In the genomic region with DNA sequence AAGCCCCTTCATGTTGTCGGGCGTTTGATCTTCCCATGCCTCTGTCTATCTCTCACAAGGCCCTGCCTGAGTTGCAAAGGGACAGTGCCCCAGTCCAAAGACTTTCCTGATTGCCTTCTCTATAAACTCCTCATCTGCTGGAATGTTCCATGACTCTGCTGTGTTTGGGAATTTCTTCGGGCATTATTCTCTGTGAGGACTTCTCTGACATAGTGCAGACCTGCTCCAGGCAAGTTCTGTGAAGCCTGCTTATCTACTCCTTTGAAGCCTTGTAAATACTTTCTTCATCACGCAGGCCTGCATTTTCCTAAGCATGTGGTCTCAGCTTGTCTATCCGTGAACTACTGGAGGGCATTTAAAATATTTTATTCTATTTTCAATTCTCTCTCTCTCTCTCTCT, we compare ENCODE assay signal across 28 mouse cellular contexts.
A peak's percentile ranks its signal among the peaks of the same experiment; 100 is the strongest.
DNase-seq lines count a peak whose midpoint lies in the region; ATAC-seq and TF ChIP-seq lines count a peak whose summit lies in the region.
"Had no signal": no experiment of that assay in that cellular context is flagged by ENCODE, and none has a peak within 500 bp of the region (broad histone marks: within the 10 kb centered on the region; RNA-seq: fewer than 3 reads in every experiment).

No protein-coding gene starts in this region.

- peak overlapping the region; percentile 29 for H3K4me2 ChIP-seq in heart, embryonic 13.5 days
- H3K4me2 ChIP-seq in intestine, embryonic 14.5 days (ENCODE audit: low read length), result no peak overlapping the region
- no peak overlapping the region for H3K4me2 ChIP-seq in intestine, postnatal 0 days (replicated peaks; ENCODE audit: low read depth)
- H3K4me2 ChIP-seq: embryonic facial prominence, embryonic 15.5 days; forebrain, embryonic 13.5 days; limb, embryonic 12.5 days; liver, embryonic 15.5 days; lung, embryonic 14.5 days; neural tube, embryonic 15.5 days had no signal

- TF ChIP-seq CTCF in intestine, postnatal 0 days (IDR thresholded peaks at IDR 0.05; ENCODE audit: low read depth), result no peak

- no peaks in the 10 kb centered on the region for H3K36me3 ChIP-seq in heart, embryonic 13.5 days
- no peaks in the 10 kb centered on the region for H3K36me3 ChIP-seq in intestine, embryonic 14.5 days (ENCODE audit: control insufficient read depth, insufficient read depth, low read length)
- H3K36me3 ChIP-seq in intestine, postnatal 0 days (ENCODE audit: control insufficient read depth, insufficient read depth), result no peaks in the 10 kb centered on the region
- H3K36me3 ChIP-seq in hindbrain, embryonic 10.5 days, result no peaks in the 10 kb centered on the region
- H3K36me3 ChIP-seq: embryonic facial prominence, embryonic 15.5 days; liver, embryonic 15.5 days; neural tube, embryonic 15.5 days had no signal

- H3K4me3 ChIP-seq in heart, embryonic 13.5 days, result no peak overlapping the region
- no peak overlapping the region for H3K4me3 ChIP-seq in intestine, embryonic 14.5 days (ENCODE audit: low read depth, low read length)
- H3K4me3 ChIP-seq in intestine, postnatal 0 days (ENCODE audit: low read depth, low read length), result no peak overlapping the region
- H3K4me3 ChIP-seq in hindbrain, embryonic 10.5 days, result no peak overlapping the region
- H3K4me3 ChIP-seq: embryonic facial prominence, embryonic 15.5 days; forebrain, embryonic 13.5 days; gastrocnemius, adult 2 months; left cerebral cortex, adult 2 months; limb, embryonic 12.5 days; liver, embryonic 15.5 days; neural tube, embryonic 15.5 days had no signal

- no peak overlapping the region for H3K9ac ChIP-seq in heart, embryonic 13.5 days
- no peak overlapping the region for H3K9ac ChIP-seq in intestine, embryonic 14.5 days (ENCODE audit: low read length)
- H3K9ac ChIP-seq in intestine, postnatal 0 days (ENCODE audit: low read depth, low read length), result no peak overlapping the region
- H3K9ac ChIP-seq: embryonic facial prominence, embryonic 15.5 days; forebrain, embryonic 13.5 days; limb, embryonic 12.5 days; liver, embryonic 15.5 days; lung, embryonic 14.5 days; neural tube, embryonic 15.5 days had no signal

- no peaks in the 10 kb centered on the region for H3K9me3 ChIP-seq in heart, embryonic 13.5 days
- H3K9me3 ChIP-seq in intestine, embryonic 14.5 days (ENCODE audit: control insufficient read depth, low read length), result no peaks in the 10 kb centered on the region
- no peaks in the 10 kb centered on the region for H3K9me3 ChIP-seq in intestine, postnatal 0 days (ENCODE audit: control insufficient read depth)
- no peaks in the 10 kb centered on the region for H3K9me3 ChIP-seq in hindbrain, embryonic 10.5 days
- H3K9me3 ChIP-seq: embryonic facial prominence, embryonic 15.5 days; forebrain, embryonic 13.5 days; limb, embryonic 12.5 days; liver, embryonic 15.5 days; neural tube, embryonic 15.5 days had no signal

- H3K27ac ChIP-seq in heart, embryonic 13.5 days (replicated peaks), result peak overlapping the region; percentile 67
- H3K27ac ChIP-seq in intestine, embryonic 14.5 days (ENCODE audit: low read depth), result peak overlapping the region; percentile 55; the same call in 1 of the 2 replicates
- H3K27ac ChIP-seq in intestine, postnatal 0 days (ENCODE audit: low read depth, low read length), result no peak overlapping the region
- H3K27ac ChIP-seq in hindbrain, embryonic 10.5 days, result no peak overlapping the region
- H3K27ac ChIP-seq: embryonic facial prominence, embryonic 15.5 days; forebrain, embryonic 13.5 days; gastrocnemius, adult 2 months; left cerebral cortex, adult 2 months; limb, embryonic 12.5 days; liver, embryonic 15.5 days; neural tube, embryonic 15.5 days had no signal

- WGBS in heart, embryonic 13.5 days, result 10% methylated on average over 5 of the region's 5 CpGs
- 17% methylated on average over 5 of the region's 5 CpGs for WGBS in intestine, embryonic 14.5 days
- WGBS in intestine, postnatal 0 days, result 52% methylated on average over 5 of the region's 5 CpGs
- 83% methylated on average over 5 of the region's 5 CpGs for WGBS in hindbrain, embryonic 10.5 days

- DNase-seq in frontal cortex, postnatal 10 days (ENCODE audit: low spot score in 2 of 2), result no peak
- no peak for DNase-seq in heart, adult 18-20 months
- DNase-seq in intestine, embryonic 14.5 days (ENCODE audit: low spot score), result no peak
- no peak for DNase-seq in hindbrain, embryonic 10.5 days (ENCODE audit: low spot score)
- DNase-seq: adrenal gland, postnatal 14 days; cerebellum, adult 11 months; cerebellum, adult 9-10 months; cerebellum, postnatal 36 days; gastrocnemius, adult 2 months; gastrocnemius, postnatal 36 days; kidney, adult 11 months; kidney, postnatal 25 days; lung, embryonic 14.5 days; lung, postnatal 14 days; midbrain, embryonic 14.5 days; retina, postnatal 1 day; right cerebral cortex, postnatal 14 days; thymus, postnatal 4 days had no signal

- peaks cover 23% of the 10 kb centered on the region; the same call in 1 of the 2 replicates for H3K27me3 ChIP-seq in heart, embryonic 13.5 days (replicated peaks)
- no peaks in the 10 kb centered on the region for H3K27me3 ChIP-seq in intestine, embryonic 14.5 days (replicated peaks; ENCODE audit: control insufficient read depth, insufficient read depth, low read length)
- H3K27me3 ChIP-seq in intestine, postnatal 0 days (replicated peaks; ENCODE audit: control insufficient read depth, insufficient read depth, low read length), result no peaks in the 10 kb centered on the region
- H3K27me3 ChIP-seq in hindbrain, embryonic 10.5 days (ENCODE audit: insufficient read depth, poor library complexity, severe bottlenecking), result no peaks in the 10 kb centered on the region
- H3K27me3 ChIP-seq: forebrain, embryonic 13.5 days; liver, embryonic 15.5 days; neural tube, embryonic 15.5 days had no signal

- H3K4me1 ChIP-seq in heart, embryonic 13.5 days, result peaks cover 56% of the 10 kb centered on the region
- H3K4me1 ChIP-seq in intestine, embryonic 14.5 days (replicated peaks; ENCODE audit: control insufficient read depth, insufficient read depth, low read length), result peaks cover 13% of the 10 kb centered on the region
- H3K4me1 ChIP-seq in intestine, postnatal 0 days (replicated peaks; ENCODE audit: control insufficient read depth, insufficient read depth, low read length), result no peaks in the 10 kb centered on the region
- no peaks in the 10 kb centered on the region for H3K4me1 ChIP-seq in hindbrain, embryonic 10.5 days (replicated peaks)
- H3K4me1 ChIP-seq: embryonic facial prominence, embryonic 15.5 days; neural tube, embryonic 15.5 days had no signal

- ATAC-seq in frontal cortex, adult (ENCODE audit: low TSS enrichment), result peak; percentile 14
- no peak for ATAC-seq in heart, embryonic 13.5 days (ENCODE audit: extremely low read depth, insufficient number of reproducible peaks, low FRiP score, low TSS enrichment)
- ATAC-seq in intestine, embryonic 14.5 days (replicated peaks; ENCODE audit: low FRiP score, low TSS enrichment, low read depth), result peak; percentile 61; the same call in 1 of the 2 replicates
- ATAC-seq in intestine, postnatal 0 days, result no peak
- ATAC-seq: forebrain, embryonic 13.5 days; hindbrain, embryonic 16.5 days had no signal

Comparison
In these comparisons a context has a peak if more than half of its experiments do, and no peak if none do; other contexts are left out.
1. ATAC-seq: peak in frontal cortex, adult (single experiment) and intestine, embryonic 14.5 days (single experiment); none in heart, embryonic 13.5 days (single experiment) and intestine, postnatal 0 days (single experiment).
2. H3K27ac ChIP-seq: peak in heart, embryonic 13.5 days (single experiment) and intestine, embryonic 14.5 days (single experiment); none in intestine, postnatal 0 days (single experiment) and hindbrain, embryonic 10.5 days (single experiment).